Mouse (Mus musculus) kidney, adult 2 months (tissue): ENCODE data around the gene Madd. TPM values are rescaled to one million over a fixed set of nuclear protein-coding genes. Genes with fewer than 3 reads are reported as not detected.

Experiments used
- DNase-seq: peaks from one replicate; pipeline ENCODE4 v3.0.0; 2021
- H3K27ac ChIP-seq: fragments of 200-500 bp; 2 replicates; pipeline ENCODE4 v1.5.1; 2012; ENCODE audit warnings: low read depth, low read length, control low read depth, inconsistent platforms; ENCODE audit not compliant: insufficient read depth
- H3K27me3 ChIP-seq: fragments of 200-500 bp; replicated peaks from 2 replicates; pipeline ENCODE4 v1.6.1; 2012; ENCODE audit warnings: mild to moderate bottlenecking, moderate library complexity, low read length, inconsistent platforms; ENCODE audit not compliant: control insufficient read depth, insufficient read depth
- H3K36me3 ChIP-seq: fragments of 200-500 bp; 2 replicates; pipeline ENCODE4 v1.6.1; 2012; ENCODE audit warnings: mild to moderate bottlenecking, moderate library complexity, low read length, inconsistent platforms; ENCODE audit not compliant: control insufficient read depth, insufficient read depth
- H3K4me1 ChIP-seq: fragments of 200-500 bp; 2 replicates; pipeline ENCODE4 v1.6.1; 2011; ENCODE audit warnings: low read length; ENCODE audit not compliant: control insufficient read depth, insufficient read depth
- H3K4me3 ChIP-seq: fragments of 200-500 bp; 2 replicates; pipeline ENCODE4 v1.5.1; 2011; ENCODE audit warnings: mild to moderate bottlenecking, low read depth, low read length, control low read depth; ENCODE audit not compliant: insufficient read depth
- CTCF ChIP-seq: fragments of 200-500 bp; conservative IDR thresholded peaks from 2 replicates; pipeline ENCODE4 v1.5.1; 2011; ENCODE audit warnings: low read depth, mild to moderate bottlenecking, control low read depth, low read length, moderate library complexity, mixed read lengths; ENCODE audit not compliant: insufficient read depth, insufficient read length
- POLR2A ChIP-seq: fragments of 200-500 bp; IDR thresholded peaks from one replicate; pipeline ENCODE4 v1.6.1; 2011; ENCODE audit warnings: low read depth, low read length, control low read depth
- WGBS: fragments of 180-500 bp; shearing (Covaris S2); methylation state at CpG from one replicate; pipeline ENCODE4 v1.1.7; 2018; 5-methylcytosine and 5-hydroxymethylcytosine counted together
- polyA plus RNA-seq: library from polyadenylated mRNA; depleted of rRNA; stranded (reverse); fragments of >200 nt; gene quantifications from 2 replicates; pipeline ENCODE4 v1.2.3, GENCODE M21; 2012

The Madd gene
- polyA plus RNA-seq, 1 experiment = 14.7 TPM

DNA sequence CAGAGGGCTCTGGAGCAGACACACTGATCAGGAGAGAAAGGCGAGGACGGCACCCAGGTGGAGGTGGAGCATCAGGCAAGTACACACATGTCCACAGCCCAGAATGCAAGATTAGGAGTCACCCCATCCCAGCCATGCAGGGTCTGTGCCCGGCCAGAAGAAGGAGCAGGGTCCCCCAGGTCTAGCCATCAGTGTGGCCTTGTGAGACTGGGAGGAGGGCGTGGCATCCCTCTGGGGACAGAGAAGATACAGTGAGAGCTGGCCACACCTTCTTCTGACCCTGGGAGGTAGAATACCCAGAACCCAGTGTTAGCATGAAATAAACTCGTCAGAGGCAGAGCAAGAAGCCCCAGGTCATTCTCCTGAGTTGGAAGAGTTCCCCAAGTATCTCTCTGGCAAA is 44.3 kb downstream of the Madd start:
- 74% methylated on average over 5 of the region's 5 CpGs for WGBS
- no peak for TF ChIP-seq POLR2A
- TF ChIP-seq CTCF = no peak
- Histone ChIP-seq H3K27ac (no peak overlapping the region), H3K4me1 (no peaks in the 10 kb centered on the region), H3K36me3 (no peaks in the 10 kb centered on the region), H3K4me3 (no peak overlapping the region), H3K27me3 (no peaks in the 10 kb centered on the region)
- no peak for DNase-seq

DNA sequence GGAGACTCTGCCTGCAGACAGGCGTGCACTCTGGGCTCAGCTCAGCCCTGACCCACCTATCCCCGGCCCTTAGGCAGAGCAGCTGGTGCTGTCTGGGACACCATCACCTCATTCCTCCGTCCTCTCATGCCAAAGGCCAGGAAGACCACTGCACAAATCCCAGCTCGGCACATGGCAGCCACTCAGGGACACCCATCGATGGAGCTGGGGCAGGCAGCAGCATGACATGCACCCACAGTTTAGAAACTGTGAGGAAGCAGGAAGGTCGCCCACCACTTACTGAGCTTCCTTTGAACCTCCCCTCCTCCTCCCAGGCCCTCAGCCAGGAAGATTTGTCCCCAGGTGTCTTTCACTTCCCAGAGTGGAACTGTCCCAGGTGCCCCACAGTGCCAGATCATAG is 46.2 kb downstream of the Madd start:
- TF ChIP-seq CTCF = no peak
- no peak for TF ChIP-seq POLR2A
- Histone ChIP-seq H3K4me1 (no peaks in the 10 kb centered on the region), H3K27ac (no peak overlapping the region), H3K36me3 (no peaks in the 10 kb centered on the region), H3K27me3 (no peaks in the 10 kb centered on the region), H3K4me3 (no peak overlapping the region)
- WGBS = 84% methylated on average over 6 of the region's 6 CpGs
- DNase-seq = no peak

DNA sequence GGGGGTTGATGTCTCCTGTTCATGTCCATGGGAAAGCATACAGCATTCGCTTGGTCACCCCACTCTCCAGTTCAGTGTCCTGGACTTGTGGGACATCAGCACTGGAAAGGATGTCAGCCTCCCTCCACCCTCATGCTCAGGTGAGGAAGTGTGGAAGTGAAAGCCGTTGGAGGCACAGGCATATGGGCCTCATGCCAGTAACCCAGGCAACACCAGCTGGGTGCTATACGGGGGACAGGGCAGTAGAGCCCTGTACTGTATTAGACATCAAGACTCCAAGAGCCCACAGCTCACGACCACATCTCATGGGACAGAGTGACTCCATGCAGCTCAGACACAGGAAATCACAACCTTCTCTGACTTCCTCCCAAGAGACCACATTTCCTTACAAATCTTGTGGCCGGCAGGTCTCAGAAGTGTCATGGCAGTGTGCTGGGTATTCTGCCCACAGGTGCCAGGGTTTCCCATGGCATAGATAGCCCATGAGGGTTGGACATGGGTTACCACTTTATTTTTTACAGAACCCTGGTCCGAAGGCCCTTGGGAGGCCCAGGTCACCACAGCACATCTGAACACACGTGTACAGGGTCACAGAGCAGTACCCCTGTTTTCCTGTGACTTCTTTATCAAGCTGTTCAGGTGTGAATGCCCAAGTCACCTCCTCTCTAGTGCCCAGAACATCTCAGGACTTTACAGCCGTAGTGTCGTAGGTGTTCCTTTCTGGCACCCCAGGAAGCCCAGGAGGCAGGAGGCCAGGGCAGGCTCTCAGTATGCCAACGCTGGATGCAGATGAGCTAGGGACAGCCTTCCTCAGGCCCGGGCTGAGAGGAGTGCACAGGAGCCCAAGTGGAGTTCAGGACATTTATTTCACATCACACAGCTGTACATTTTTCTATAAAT is 46.9 kb downstream of the Madd start:
- whole genome bisulfite sequencing = 77% methylated on average over 11 of the region's 11 CpGs
- no peaks in the 10 kb centered on the region for H3K36me3 ChIP-seq
- H3K4me1 ChIP-seq = no peaks in the 10 kb centered on the region
- no peak for DNase-seq
- H3K27ac ChIP-seq = no peak overlapping the region
- no peaks in the 10 kb centered on the region for H3K27me3 ChIP-seq
- TF ChIP-seq POLR2A (no peak), CTCF (no peak)
- no peak overlapping the region for H3K4me3 ChIP-seq

DNA sequence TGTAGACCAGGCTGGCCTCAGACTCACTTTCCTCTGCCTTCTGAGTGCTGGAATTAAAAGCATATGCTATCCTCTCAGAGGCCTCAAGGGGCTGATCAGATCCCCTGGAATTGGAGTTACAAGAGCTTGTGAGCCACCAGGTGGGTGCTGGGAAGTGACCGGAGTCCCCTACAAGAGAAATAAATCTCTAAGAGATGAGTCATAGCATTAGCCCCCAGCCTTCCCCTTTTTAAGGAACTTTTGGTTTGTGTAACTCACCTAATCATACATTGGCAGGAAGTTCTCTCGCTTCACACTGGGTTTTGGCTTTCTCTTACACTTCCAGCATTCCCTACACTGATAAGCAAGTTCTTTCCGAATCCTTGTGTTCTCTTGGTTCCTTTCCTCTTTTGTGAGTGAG is 51.6 kb downstream of the Madd start:
- Histone ChIP-seq H3K36me3 (no peaks in the 10 kb centered on the region), H3K4me3 (no peak overlapping the region), H3K4me1 (no peaks in the 10 kb centered on the region), H3K27me3 (no peaks in the 10 kb centered on the region), H3K27ac (no peak overlapping the region)
- TF ChIP-seq CTCF = no peak
- TF ChIP-seq POLR2A = no peak
- 80% methylated on average over 3 of the region's 3 CpGs for WGBS
- DNase-seq = no peak

DNA sequence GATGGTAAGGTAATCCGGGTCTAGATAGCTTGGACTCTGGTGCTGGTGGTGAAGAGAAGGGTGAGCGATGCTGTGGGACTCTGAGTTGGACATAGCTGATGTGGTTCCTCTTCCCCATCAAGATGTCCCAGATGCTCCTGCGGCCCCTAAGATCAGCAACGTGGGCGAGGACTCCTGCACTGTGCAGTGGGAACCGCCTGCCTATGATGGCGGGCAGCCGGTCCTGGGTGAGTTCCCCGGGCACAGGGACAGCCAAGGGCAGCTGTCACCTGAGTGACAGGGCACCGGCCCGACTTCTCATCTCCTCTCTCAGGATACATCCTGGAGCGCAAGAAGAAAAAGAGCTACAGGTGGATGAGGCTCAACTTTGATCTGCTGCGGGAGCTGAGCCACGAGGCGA is 52.4 kb downstream of the Madd start:
- WGBS = 89% methylated on average over 15 of the region's 15 CpGs
- Histone ChIP-seq H3K4me3 (no peak overlapping the region), H3K27me3 (no peaks in the 10 kb centered on the region), H3K4me1 (no peaks in the 10 kb centered on the region), H3K36me3 (no peaks in the 10 kb centered on the region), H3K27ac (no peak overlapping the region)
- no peak for DNase-seq
- TF ChIP-seq CTCF (no peak), POLR2A (no peak)

DNA sequence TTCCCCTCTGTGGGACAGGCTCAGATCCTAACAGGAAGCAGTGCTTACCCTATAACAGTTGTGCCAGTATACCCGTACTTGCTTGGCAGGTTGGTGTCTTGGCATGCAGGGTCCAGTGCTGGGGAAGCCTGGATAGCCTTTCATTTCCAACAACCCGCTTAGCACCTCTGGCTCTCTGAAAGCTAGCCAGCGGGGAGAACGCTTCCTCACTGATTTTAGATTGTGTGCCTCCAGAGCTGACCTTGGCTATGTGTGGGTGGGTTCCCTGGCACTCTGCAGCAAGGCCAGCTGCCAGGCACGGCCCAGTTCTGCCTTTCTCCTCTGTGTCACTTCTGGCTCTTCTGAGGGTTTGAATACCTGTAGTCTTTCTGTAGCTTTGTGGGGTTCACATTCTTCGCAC is 53.5 kb downstream of the Madd start:
- DNase-seq = no peak
- no peaks in the 10 kb centered on the region for H3K4me1 ChIP-seq
- H3K36me3 ChIP-seq = no peaks in the 10 kb centered on the region
- H3K27ac ChIP-seq = no peak overlapping the region
- no peak for TF ChIP-seq POLR2A
- TF ChIP-seq CTCF = no peak
- no peak overlapping the region for H3K4me3 ChIP-seq
- H3K27me3 ChIP-seq = no peaks in the 10 kb centered on the region
- WGBS = 78% methylated on average over 6 of the region's 6 CpGs

DNA sequence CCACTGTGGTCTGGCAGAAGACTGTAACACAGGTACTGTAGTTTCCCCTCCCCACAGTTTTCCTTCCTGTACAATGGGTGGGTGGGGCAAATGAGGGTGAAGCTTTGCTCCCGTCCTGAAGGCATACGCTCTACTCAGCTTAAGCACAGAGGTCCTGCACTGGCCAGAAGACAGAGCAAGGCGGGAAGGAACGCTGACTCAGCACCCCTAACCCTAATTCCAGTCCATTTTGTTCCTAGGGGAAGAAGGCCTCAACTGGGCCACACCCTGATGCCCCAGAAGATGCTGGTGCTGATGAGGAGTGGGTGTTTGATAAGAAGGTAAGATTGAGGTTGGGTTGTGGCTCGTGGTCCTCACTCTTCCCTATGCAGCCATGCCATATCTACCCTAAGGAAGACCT is 54.9 kb downstream of the Madd start:
- no peak for DNase-seq
- Histone ChIP-seq H3K4me3 (no peak overlapping the region), H3K27me3 (no peaks in the 10 kb centered on the region), H3K4me1 (no peaks in the 10 kb centered on the region), H3K27ac (no peak overlapping the region), H3K36me3 (no peaks in the 10 kb centered on the region)
- TF ChIP-seq POLR2A (no peak), CTCF (no peak)
- 75% methylated on average over 5 of the region's 5 CpGs for WGBS
